Mouse (Mus musculus) left cerebral cortex, adult 2 months (tissue): ENCODE measurements at regions not wholly inside any gene's neighbourhood (a gene's known extent, or its start where the extent isn't known, plus 50 kb on each side); places are given as distances from the start of the nearest gene placed in this dataset.
A peak's percentile ranks its signal among the peaks of the same experiment; 100 is the strongest.

Experiments
- DNase-seq, 2 experiments: peaks; one replicate each; pipeline ENCODE4 v3.0.0; 2021 to 2022; ENCODE audit warnings: low spot score in 2 of 2, mixed read lengths in 1 of 2; ENCODE audit errors: extremely low spot score in 1 of 2
- H3K27ac ChIP-seq: fragments of 200-600 bp; 2 replicates; pipeline ENCODE4 v1.8.1; 2022
- H3K4me3 ChIP-seq: fragments of 200-600 bp; 2 replicates; pipeline ENCODE4 v1.8.1; 2022
- CTCF ChIP-seq: fragments of 200-600 bp; IDR thresholded peaks from 2 replicates; pipeline ENCODE4 v1.8.1; 2022; ENCODE audit warnings: antibody characterized with exemption, mild to moderate bottlenecking, moderate library complexity
- intact Hi-C: fragments of 180-260 bp; cut with DNase I; formaldehyde crosslinking; loops from one replicate; pipeline ENCODE4 v1.15.1; 2025

DNA sequence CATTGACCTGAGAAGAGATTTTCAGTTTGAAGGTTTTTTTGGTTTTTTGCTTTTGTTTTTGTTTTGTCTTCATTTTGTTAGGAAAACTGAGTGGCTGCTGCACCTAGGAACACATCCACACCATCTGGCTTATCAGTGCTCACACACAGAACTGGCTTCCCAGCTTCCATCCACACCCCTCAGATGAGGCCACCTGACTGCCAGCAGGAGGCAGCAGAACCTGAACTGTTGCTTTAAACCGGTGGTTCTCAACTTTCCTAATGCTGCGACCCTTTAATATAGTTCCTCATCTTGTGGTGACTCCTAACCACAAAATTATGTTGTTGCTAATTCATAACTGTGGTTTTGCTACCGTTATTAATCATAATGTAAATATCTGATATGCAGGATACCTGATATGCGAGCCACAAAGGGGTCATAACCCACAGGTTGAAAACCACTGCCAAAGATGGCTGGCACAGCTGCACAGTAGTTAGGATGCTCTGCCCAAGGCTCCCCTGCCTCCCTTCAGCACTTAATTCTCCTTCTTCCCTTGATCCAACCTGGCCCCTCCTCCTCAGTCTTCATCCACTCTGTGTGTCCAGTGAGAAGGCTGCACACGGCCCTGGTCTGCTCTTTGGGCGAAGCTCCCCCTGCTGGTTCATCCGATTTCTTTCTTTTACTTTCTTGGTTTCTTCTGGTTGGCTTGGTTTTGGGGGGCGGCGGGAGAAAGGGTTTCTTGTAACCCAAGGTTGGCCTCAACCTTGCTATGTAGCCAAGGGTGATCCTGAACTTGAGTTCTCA, 126.5 kb downstream of the Il20rb start:
- TF ChIP-seq CTCF = peak; percentile 49
- Histone ChIP-seq H3K4me3 (no peak overlapping the region), H3K27ac (no peak overlapping the region)
- intact Hi-C loops = no loop called here
- DNase-seq = peak in 1 of 2 experiments; percentile 11

DNA sequence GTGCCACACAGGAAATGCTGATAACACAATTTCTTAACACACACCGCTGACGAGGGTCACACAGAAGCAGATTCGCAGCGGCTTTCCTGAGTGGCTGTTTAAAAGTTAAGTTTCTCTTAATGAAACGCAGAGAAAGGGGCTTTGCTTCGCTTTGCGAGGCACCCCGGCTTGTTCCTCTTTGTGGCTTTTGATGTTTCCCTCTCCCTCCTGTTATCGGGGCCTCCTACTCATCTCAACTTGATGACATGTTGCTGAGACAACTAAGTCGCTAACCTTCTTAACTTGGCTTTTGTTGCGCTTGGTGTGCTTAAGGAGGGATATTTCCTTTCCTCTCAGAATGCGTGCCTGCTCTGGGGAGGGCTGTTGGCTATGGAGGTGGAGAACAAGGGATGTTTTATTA, 129.0 kb downstream of the Il20rb start:
- TF ChIP-seq CTCF = no peak
- H3K27ac ChIP-seq = no peak overlapping the region
- DNase-seq = no peak
- intact Hi-C loops = no loop called here
- no peak overlapping the region for H3K4me3 ChIP-seq

DNA sequence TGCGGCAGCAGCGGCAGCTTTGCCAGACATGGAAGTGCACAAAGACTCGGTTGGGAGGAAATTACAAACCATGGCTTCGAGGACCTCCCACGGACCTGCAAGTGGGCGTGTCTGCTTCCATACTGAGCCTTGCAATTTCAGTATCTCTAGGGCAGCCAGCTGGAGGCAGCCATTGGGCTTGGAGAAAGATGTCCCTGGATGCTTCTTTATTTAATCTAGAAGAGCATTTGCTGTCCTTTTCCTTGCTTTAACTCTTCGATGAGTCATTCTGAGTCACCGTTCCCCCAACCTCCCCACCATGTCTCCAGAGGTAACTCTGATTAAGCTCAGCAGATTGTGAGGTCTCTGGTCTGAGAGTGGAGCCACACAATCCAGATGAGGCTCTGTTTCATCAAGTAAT, 145.8 kb downstream of the Il20rb start:
- no peak for TF ChIP-seq CTCF
- DNase-seq = peak; percentile 14 to 45
- intact Hi-C loops = no loop called here
- no peak overlapping the region for H3K27ac ChIP-seq
- no peak overlapping the region for H3K4me3 ChIP-seq

DNA sequence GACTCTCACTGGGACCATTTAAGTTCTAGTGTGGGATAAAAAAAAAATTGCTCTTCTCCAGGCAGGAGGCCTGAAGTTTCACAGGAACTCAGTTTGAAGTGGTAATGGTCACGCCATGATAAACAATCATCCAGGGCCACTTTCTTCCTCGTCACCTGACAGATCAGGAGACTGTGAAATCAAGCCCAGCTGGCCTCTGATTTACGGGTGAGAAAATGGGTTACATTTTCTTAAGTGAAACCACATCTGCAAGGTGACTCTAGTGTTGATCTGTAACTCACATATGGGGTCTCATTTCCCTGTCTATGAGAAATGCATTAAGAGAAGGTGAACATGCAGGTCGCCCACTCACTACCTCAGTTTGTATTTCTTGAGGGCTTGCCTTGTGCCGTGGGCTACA, 178.8 kb downstream of the Il20rb start:
- DNase-seq = no peak
- no peak for TF ChIP-seq CTCF
- no peak overlapping the region for H3K27ac ChIP-seq
- H3K4me3 ChIP-seq = no peak overlapping the region
- intact Hi-C loops = no loop called here

DNA sequence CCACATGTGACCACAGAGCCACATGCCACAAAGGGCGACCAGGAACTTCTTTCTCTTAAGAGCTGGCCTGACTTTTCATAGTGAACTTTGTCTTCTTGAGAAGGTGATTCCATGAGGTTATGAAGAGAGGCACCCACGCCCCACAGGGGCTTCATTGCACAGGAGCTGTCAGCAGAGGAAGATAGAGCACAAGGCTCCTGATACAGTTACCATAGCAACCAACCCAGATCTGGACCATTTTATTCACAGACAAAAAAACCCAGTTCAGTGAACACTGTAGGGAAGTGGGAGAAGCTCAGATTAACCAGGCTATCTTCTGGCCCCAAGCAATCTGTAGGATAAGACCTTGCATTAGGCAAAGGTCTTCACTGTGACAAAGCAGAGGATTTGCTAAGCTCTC, 179.2 kb downstream of the Il20rb start:
- no peak overlapping the region for H3K4me3 ChIP-seq
- DNase-seq = no peak
- H3K27ac ChIP-seq = no peak overlapping the region
- no peak for TF ChIP-seq CTCF
- intact Hi-C loops = no loop called here

DNA sequence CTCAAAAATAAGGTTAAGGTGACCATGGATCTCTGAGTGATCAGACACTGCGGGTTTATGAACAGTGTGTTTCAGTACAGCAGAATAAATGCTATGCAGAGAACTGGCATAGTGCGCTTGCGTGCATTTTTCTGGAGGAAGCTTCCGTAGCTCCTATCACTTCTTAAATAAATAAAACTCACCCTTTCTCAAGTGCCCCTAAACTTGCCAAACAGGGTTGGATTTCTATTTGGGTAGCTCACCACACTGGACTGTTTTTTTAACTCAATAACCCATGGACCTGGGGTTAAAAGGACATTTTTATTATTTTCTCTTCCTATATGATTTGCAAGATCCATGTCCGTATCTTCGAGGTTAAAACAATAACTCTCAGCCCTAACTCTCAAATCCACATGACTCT, 182.8 kb downstream of the Il20rb start:
- H3K27ac ChIP-seq = no peak overlapping the region
- no peak overlapping the region for H3K4me3 ChIP-seq
- no peak for DNase-seq
- no peak for TF ChIP-seq CTCF
- intact Hi-C loops = loop anchor here (5.0 kb wide), 1 partner anchor 456 kb away; no protein-coding TSS in a partner anchor

DNA sequence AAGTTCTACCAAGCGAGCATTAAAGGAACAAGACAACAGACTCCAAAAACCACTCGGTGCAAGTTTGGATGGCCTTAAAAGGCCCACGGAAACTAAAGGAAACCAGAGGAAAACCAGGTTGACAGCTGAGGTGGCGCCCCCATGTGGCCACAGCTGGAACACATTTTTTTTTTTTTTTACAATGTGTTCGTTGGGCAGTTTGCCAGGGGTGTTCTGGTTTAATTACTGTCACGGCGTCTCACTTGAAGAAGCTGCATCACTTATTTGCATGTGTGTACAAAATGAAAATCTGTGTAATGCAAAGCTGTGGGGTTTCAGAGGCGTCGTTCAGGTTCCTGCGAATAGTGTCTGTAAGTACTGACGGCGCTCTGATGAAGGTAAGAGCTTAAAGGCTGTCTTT, 185.0 kb downstream of the Il20rb start:
- H3K27ac ChIP-seq = no peak overlapping the region
- peak in 1 of 2 experiments; percentile 14 for DNase-seq
- H3K4me3 ChIP-seq = no peak overlapping the region
- peak; percentile 70 for TF ChIP-seq CTCF
- intact Hi-C loops = loop anchor here (5.0 kb wide), 1 partner anchor 454 kb away; no protein-coding TSS in a partner anchor

DNA sequence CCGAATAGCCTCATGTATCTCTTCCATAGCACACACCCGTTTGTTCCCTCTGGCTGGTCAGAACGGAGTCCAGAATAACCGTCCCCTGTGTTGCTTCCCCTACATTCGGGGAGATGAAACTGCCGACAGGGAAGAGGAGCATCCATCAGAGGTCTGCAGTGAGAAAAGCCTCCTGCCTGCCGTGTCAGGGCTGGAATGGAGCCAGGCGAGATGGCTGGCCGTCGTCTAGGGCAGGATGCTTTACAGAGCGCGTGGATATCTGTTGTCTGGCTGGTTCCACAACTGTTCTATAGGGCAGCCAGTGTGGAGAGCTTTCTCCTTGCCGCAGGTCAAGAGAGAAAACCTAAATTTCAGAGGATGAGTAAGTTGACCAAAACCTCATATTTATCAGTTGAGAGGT, 209.2 kb downstream of the Il20rb start:
- H3K4me3 ChIP-seq = no peak overlapping the region
- intact Hi-C loops = no loop called here
- no peak for TF ChIP-seq CTCF
- H3K27ac ChIP-seq = no peak overlapping the region
- DNase-seq = no peak

DNA sequence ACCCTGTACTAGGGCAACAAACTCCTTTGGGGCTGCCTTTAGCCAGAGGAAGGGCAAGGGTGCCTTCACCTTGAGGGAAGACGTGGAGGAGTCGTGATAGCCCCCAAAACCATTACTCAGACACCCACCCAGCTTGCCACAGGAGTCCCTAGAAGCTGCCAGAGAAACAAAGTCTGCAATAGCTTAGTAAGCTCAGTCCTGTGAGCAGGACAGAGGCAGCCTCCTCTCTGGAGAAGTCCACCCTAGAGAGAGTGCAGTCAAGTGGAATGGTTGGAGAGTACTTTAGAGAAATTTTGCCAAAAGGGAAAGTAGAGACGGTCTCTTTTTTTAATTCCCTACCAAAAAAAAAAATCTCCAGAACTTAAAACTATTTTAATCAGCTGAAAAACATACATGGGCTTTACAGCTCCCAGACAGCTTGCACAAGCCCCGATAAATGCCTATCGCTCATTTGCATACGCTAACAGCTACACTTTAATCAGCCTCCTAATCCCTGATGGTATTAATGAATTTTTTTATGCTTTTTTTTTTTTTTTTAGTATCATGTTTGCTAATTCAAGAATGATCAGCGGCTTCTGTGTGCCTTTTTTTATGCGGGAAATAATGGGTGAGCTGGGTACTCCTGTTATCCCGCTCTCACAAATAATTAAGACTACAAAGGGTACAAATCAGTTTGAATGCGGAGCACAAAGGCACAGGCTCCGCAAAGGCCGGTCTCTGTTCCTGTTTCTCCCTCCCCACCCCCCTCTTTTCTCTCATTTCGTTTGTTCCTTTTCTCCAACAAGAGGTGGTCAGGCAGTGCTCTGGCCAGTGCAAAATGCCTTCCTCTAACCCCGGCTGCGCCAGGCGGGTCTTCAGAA, 219.8 kb downstream of the Il20rb start:
- intact Hi-C loops = no loop called here
- H3K4me3 ChIP-seq = no peak overlapping the region
- no peak for TF ChIP-seq CTCF
- no peak overlapping the region for H3K27ac ChIP-seq
- DNase-seq = no peak

DNA sequence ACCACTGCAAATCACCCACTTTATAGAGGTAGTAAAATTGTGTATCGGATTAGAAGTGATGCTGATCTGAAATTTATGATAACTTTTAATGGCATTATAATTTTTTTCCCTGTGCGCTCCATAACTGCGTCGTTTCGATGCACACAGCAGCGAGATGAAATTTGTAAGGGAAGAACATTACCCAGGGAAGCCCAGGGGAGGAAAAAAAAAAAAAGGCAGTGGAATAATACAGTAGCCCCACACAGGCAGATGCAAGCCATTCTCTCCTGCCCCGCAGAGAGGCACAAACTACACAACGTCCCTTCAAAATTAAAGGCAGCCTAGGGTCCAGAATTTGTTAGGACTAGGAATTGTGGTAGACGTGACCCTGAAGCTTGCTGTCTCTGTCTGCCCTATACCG, 234.2 kb downstream of the Il20rb start:
- TF ChIP-seq CTCF = no peak
- Histone ChIP-seq H3K4me3 (no peak overlapping the region), H3K27ac (no peak overlapping the region)
- no peak for DNase-seq
- intact Hi-C loops = no loop called here
